Mouse (Mus musculus): ENCODE measurements at regions not wholly inside any gene's neighbourhood (a gene's known extent, or its start where the extent isn't known, plus 50 kb on each side); places are given as distances from the start of the nearest gene placed in this dataset.

DNA sequence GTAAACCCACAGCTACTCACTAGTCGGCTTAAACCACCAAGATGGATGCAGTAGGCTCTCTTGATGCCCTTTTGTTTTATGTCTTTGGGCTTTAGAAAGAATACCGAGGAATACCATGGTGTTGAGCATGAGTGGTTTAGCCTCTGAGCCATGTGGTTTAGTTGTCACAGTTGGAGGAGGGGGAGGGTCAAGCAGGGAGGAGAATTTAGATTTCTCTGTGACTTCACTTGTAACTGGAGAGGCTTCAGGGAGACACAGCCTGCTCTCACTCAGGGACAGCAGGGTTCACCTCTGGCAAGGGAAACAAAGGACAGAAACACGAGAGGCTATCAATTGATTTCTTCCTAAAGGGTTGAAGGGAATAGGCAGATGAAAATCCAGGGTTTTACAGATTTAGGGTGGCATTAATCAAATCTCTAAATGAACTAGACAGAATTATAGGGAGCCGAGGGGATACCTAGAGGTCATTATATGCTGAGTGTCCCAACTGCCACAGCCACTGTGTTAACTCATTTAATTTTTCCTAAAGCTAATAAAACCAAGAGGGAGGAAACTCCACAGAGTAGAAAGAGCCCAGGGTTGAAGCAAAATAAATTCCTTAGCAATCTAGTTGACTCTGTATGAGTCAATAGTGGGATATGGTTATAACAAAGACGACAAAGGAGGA lies 2113.7 kb upstream of the 5930422O12Rik start:
- Histone ChIP-seq H3K9me3 (replicated peaks) (0 out of 2 replicates have a peak, but pooled peaks cover 3% of the 10 kb centered on the region), H3K27ac (no peak overlapping the region; the same call in 1 of the 2 replicates), H3K27me3 (no peaks in the 10 kb centered on the region), H3K4me1 (peaks cover 10% of the 10 kb centered on the region), H3K4me2 (replicated peaks) (no peak overlapping the region), H3K36me3 (no peaks in the 10 kb centered on the region), H3K9ac (no peak overlapping the region), H3K4me3 (no peak overlapping the region)
- WGBS, result 45% methylated on average over 5 of the region's 5 CpGs
- ATAC-seq (ENCODE audit: low FRiP score), result no peak

DNA sequence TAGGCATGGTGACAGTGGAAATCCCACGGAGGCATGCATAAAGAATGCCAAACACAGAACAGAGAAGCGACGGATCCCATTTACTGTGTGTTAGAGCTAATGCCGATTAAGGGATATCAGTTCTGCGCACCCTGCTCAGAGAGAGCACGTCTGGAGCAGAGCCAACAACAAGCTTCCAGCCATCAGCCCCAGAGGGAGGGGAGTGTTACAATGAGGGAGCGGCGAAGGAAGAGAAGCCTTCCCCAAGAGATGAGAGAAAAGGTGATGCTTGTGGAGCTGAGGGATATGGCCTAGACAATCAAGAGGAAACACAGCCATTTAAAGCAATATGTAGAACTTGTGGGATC lies 2113.2 kb upstream of the 5930422O12Rik start:
- H3K4me2 ChIP-seq (replicated peaks), result no peak overlapping the region
- no peak overlapping the region for H3K4me3 ChIP-seq
- H3K9ac ChIP-seq, result no peak overlapping the region
- ATAC-seq (ENCODE audit: low FRiP score), result peak; percentile 60; the same call in 1 of the 2 replicates
- H3K27me3 ChIP-seq, result no peaks in the 10 kb centered on the region
- H3K27ac ChIP-seq, result no peak overlapping the region; the same call in 1 of the 2 replicates
- no peaks in the 10 kb centered on the region for H3K36me3 ChIP-seq
- H3K9me3 ChIP-seq (replicated peaks), result 0 out of 2 replicates have a peak, but pooled peaks cover 3% of the 10 kb centered on the region
- WGBS, result 52% methylated on average over 8 of the region's 8 CpGs
- peaks cover 10% of the 10 kb centered on the region for H3K4me1 ChIP-seq

DNA sequence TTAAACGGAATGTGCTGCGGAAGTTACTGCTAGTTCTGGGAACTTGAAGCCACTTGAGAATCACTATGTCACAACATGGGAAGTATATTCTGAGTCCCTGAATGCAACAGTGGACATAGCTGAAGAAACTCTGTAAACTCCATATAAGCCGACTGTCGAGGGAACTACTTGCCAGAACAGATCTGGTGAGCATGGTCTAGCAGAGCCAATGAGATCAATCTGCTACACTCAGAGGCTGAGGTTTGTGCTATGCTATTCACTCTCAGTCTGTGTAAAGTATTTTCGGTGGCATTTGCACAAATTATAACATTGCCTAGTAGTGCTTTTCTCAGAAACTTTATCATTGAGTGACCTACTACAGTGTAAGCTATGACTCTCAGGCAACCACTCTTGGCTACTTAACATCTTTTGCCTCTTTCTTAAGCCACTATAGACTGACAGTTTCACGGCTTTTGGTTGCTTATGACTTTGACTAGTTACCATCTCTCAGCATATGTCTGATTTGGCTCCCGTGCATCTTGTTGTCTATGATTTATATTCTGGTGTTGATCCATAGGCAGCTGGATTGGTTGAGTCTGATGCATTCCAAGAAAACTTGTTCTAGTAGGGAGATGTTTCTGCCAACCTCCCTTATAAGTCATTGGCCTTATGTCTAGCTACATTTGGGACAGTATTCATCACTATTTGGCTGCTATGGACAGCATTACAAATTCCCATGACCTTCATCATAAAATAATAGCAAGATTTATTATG lies 2094.8 kb upstream of the 5930422O12Rik start:
- Histone ChIP-seq H3K27me3 (no peaks in the 10 kb centered on the region), H3K4me2 (replicated peaks) (no peak overlapping the region), H3K4me1 (no peaks in the 10 kb centered on the region), H3K9ac (no peak overlapping the region), H3K9me3 (replicated peaks) (no peaks in the 10 kb centered on the region), H3K27ac (no peak overlapping the region), H3K4me3 (no peak overlapping the region), H3K36me3 (no peaks in the 10 kb centered on the region)
- ATAC-seq (ENCODE audit: low FRiP score), result no peak
- 91% methylated on average over 7 of the region's 7 CpGs for WGBS

DNA sequence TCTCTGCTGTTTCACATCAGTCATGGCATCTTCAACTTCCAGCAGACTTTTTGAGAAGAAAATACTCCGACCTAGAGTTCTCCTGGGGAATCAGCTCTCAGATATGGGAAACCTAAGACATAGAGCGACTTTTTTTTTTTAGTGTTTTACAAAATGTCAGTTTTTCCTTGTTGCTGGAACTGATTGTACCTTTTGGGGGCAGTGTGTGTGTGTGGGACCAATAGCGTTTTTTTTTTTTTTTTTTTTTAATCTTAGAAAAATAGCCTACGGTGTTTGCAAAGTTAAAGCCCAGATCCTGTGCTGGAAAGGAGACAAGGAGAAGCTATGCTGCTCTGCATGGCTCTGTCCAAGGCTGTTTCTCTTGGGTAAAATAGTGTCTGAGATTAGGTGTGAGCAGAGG lies 2080.0 kb upstream of the 5930422O12Rik start:
- ATAC-seq (ENCODE audit: low FRiP score), result no peak
- Histone ChIP-seq H3K4me3 (no peak overlapping the region), H3K27me3 (no peaks in the 10 kb centered on the region), H3K9ac (no peak overlapping the region), H3K36me3 (no peaks in the 10 kb centered on the region), H3K9me3 (replicated peaks) (no peaks in the 10 kb centered on the region), H3K4me2 (replicated peaks) (no peak overlapping the region), H3K27ac (no peak overlapping the region), H3K4me1 (no peaks in the 10 kb centered on the region)
- WGBS, result 79% methylated on average over 4 of the region's 4 CpGs

DNA sequence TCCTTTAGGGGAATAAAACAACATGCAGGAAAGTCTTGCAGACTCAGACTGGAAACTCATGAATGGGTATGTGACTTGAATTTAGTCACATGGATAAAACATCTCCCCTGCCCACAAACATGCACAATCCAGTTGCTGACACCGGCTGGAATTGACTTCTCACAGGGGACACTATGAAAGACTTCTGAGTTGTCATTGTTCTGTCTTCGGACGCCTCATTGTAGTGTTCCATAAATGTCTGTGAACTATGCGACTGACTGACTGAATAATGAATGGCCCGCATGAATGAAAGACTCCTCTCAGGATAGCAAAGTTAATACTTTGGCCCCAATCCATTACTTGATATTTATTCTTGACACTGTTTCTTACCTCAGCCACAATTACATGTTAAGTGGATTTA lies 2058.9 kb upstream of the 5930422O12Rik start:
- H3K9me3 ChIP-seq (replicated peaks), result no peaks in the 10 kb centered on the region
- ATAC-seq (ENCODE audit: low FRiP score), result no peak
- H3K9ac ChIP-seq, result no peak overlapping the region
- H3K27me3 ChIP-seq, result no peaks in the 10 kb centered on the region
- no peak overlapping the region for H3K27ac ChIP-seq
- no peak overlapping the region for H3K4me3 ChIP-seq
- peaks cover 4% of the 10 kb centered on the region; the same call in 1 of the 2 replicates for H3K4me1 ChIP-seq
- WGBS, result 29% methylated on average over 5 of the region's 5 CpGs
- no peak overlapping the region for H3K4me2 ChIP-seq (replicated peaks)
- H3K36me3 ChIP-seq, result no peaks in the 10 kb centered on the region

DNA sequence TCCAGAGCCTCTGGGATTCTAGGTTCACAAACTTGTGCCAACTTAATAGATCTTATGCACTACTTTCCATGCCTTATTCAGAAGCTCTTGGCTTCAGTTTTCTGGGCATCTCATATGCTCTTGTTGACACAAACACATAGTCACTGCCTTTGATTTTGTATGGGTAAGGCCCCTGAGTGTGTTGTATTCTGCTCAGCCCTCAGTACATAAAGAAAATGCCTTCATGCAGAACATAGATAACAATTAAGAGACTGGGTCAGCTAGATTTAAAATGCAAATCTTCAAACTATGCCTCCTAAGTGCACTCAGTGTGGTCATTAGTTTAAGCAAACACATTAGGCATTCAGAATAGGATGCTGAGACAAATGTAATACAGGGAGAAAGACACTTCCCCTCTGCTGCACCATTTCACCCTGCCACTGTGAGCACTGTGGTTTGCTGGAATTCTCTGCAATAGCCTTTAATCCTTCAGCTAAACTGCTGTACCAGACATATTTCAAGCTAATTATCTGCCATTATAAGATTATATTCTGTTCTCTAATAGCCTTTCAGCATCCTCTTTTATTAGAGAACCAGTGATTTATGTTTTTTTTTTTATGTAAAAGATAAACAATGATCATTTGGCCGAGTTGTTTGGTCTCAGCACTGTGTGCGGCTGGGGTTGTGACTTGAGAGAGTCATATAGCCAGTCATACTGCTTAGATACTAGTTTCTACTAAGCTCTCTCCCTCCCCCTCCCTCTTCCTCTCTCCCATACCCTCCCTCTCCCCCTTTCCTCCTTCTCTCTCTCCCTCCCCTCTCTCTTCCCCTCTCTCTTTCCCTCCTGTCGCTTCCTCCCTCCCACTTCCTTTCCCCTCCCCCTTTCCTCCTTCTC lies 2058.1 kb upstream of the 5930422O12Rik start:
- H3K27me3 ChIP-seq, result no peaks in the 10 kb centered on the region
- WGBS, result 63% methylated on average over 3 of the region's 3 CpGs
- H3K4me3 ChIP-seq, result no peak overlapping the region
- no peaks in the 10 kb centered on the region for H3K36me3 ChIP-seq
- H3K9ac ChIP-seq, result no peak overlapping the region
- H3K4me2 ChIP-seq (replicated peaks), result no peak overlapping the region
- H3K9me3 ChIP-seq (replicated peaks), result no peaks in the 10 kb centered on the region
- 0 out of 2 replicates have a peak, but pooled peaks have one; percentile 55 for ATAC-seq (ENCODE audit: low FRiP score)
- H3K4me1 ChIP-seq, result peaks cover 4% of the 10 kb centered on the region; the same call in 1 of the 2 replicates
- no peak overlapping the region for H3K27ac ChIP-seq

DNA sequence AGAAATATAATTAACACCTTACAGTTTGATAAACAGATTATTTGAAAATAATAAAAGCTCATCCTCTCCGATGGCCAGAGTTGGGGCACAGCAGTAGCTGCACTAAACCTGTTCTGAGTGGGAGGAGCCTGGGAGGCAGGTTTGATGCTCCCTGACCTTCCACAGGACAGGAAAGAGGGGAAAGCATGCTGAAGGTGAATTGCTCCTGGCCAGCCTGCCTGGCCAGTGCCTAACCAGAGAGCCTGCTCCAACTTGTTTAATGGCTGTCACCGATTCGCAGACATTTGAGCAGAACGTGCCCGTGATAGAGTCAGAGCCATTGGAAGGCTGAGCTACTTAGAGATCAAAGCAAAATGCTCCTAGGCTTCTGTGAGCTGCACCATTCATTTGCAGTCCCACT lies 2056.9 kb upstream of the 5930422O12Rik start:
- no peak for ATAC-seq (ENCODE audit: low FRiP score)
- 51% methylated on average over 5 of the region's 5 CpGs for WGBS

DNA sequence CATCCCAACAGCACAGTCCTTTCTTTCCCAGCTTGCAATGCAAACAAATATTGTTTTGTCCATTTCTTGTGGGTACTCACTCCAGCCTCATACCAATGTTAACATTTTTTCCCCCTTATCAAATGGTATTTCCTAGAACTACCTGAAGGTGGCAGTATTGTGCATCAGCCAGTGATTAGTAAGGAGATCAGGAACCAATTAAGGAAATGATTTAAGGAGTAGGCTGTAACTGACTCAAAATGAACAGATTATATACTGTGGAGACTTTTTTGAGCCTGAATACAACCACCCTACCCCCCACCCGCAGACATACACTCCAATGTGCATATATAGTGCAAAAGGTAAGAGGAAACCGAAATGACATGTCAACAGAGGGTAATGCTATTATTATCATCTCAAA lies 2056.1 kb upstream of the 5930422O12Rik start:
- 78% methylated on average over 2 of the region's 2 CpGs for WGBS
- no peak overlapping the region for H3K9ac ChIP-seq
- no peak overlapping the region for H3K4me3 ChIP-seq
- no peak overlapping the region for H3K4me2 ChIP-seq (replicated peaks)
- H3K36me3 ChIP-seq, result no peaks in the 10 kb centered on the region
- no peaks in the 10 kb centered on the region for H3K27me3 ChIP-seq
- H3K27ac ChIP-seq, result no peak overlapping the region
- no peaks in the 10 kb centered on the region for H3K9me3 ChIP-seq (replicated peaks)
- H3K4me1 ChIP-seq, result peaks cover 4% of the 10 kb centered on the region; the same call in 1 of the 2 replicates
- ATAC-seq (ENCODE audit: low FRiP score), result no peak

More for the DNA sequence above, 2056.9 kb upstream of the 5930422O12Rik start:
- H3K4me2 ChIP-seq (replicated peaks), result no peak overlapping the region
- H3K27me3 ChIP-seq, result no peaks in the 10 kb centered on the region
- no peaks in the 10 kb centered on the region for H3K9me3 ChIP-seq (replicated peaks)
- no peak overlapping the region for H3K9ac ChIP-seq
- no peak overlapping the region for H3K4me3 ChIP-seq
- H3K27ac ChIP-seq, result no peak overlapping the region
- no peaks in the 10 kb centered on the region for H3K36me3 ChIP-seq
- peaks cover 4% of the 10 kb centered on the region; the same call in 1 of the 2 replicates for H3K4me1 ChIP-seq

DNA sequence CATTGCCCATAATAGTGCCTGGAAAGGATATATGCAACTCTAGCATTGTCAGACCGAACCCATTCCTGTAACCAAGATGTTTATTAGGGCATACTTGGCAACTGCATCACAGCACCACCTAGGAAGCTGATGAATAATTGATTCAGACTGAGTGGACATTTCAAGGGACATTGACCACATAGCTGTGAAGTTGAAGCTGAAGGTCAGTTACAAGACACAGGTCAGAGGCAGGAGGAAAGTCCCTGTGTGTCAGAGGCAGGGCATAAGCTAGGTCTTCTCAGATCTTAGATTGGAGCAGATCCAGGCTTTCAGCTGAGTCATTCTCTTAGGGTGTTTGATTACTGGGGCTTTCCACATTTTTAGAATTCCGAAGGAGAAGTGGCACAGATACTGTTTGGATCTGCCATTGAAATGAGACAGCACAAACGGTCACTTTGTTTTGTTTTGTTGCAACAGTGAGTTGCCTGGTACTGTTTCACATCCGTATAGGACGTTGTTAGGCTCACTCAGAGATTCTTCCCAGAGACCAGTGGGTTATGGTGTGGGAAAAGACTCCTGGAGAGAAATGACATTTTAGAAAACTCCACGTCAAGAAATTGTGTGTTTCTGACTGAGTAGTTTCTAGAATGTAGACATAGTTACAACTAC lies 2055.2 kb upstream of the 5930422O12Rik start:
- no peak for ATAC-seq (ENCODE audit: low FRiP score)
- Histone ChIP-seq H3K27me3 (no peaks in the 10 kb centered on the region), H3K4me3 (no peak overlapping the region), H3K9ac (no peak overlapping the region), H3K4me1 (peaks cover 4% of the 10 kb centered on the region; the same call in 1 of the 2 replicates), H3K4me2 (replicated peaks) (no peak overlapping the region), H3K27ac (no peak overlapping the region), H3K9me3 (replicated peaks) (no peaks in the 10 kb centered on the region), H3K36me3 (no peaks in the 10 kb centered on the region)
- WGBS, result 81% methylated on average over 6 of the region's 6 CpGs

DNA sequence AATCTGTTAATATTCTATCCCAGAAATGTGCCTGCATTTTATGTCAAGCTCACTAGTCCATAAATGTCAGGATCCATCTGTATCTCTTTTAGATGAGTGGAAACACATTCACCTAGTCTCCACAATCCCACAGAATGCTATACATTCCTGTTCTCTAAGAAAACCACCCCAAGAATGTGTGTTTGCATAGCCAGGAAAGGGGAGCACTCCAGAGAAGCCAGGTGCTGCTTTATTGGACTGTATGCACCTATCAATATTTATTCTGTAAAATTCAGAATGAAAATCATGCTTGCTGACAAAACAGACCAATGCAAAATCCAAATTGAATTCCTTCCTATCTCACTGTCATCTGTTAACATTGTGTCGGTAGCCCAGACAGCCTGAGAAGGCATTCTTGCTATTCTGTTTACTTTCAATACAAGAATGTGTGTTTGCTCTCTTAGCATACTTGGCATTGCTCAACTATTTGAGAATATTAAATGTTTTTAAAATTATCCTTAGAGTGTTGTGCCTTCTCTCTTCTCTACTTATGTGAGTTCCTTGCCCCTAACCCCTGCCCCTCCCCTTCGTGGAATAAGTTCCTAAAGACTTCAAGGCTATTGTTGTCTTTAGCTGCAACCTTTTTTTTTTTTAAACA lies 2050.7 kb upstream of the 5930422O12Rik start:
- no peak overlapping the region for H3K27ac ChIP-seq
- no peak overlapping the region for H3K4me3 ChIP-seq
- no peaks in the 10 kb centered on the region for H3K9me3 ChIP-seq (replicated peaks)
- no peaks in the 10 kb centered on the region for H3K4me1 ChIP-seq
- no peak overlapping the region for H3K9ac ChIP-seq
- 81% methylated on average over 2 of the region's 2 CpGs for WGBS
- ATAC-seq (ENCODE audit: low FRiP score), result no peak
- H3K27me3 ChIP-seq, result no peaks in the 10 kb centered on the region
- H3K4me2 ChIP-seq (replicated peaks), result no peak overlapping the region
- no peaks in the 10 kb centered on the region for H3K36me3 ChIP-seq

DNA sequence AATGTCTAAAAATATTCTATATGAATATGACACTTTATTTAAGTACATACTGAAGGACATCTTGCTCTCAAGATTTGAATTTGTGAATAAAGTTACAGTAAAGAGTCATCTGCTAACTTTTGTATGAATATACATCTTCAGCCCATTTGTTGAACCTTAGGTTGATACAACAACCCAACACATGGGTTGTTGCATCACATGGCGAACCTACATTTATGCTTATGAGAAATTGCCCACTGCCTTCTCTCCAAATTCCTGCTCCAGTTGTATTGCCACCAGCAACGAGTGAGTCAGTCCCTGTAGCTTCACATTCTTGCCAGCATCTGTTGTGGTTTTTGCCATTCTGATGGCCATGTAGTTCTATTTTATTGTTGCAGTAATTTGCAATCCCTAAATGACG lies 2023.7 kb upstream of the 5930422O12Rik start:
- Histone ChIP-seq H3K4me2 (replicated peaks) (no peak overlapping the region), H3K9ac (no peak overlapping the region), H3K36me3 (no peaks in the 10 kb centered on the region), H3K27ac (no peak overlapping the region), H3K4me1 (no peaks in the 10 kb centered on the region), H3K4me3 (no peak overlapping the region), H3K9me3 (replicated peaks) (no peaks in the 10 kb centered on the region), H3K27me3 (no peaks in the 10 kb centered on the region)
- no peak for ATAC-seq (ENCODE audit: low FRiP score)
- 80% methylated on average over 3 of the region's 3 CpGs for WGBS
